Mouse (Mus musculus): ENCODE measurements around the gene Rab37. TPM values are rescaled to one million over a fixed set of nuclear protein-coding genes. Genes with fewer than 3 reads are reported as not detected.

Rab37 gene
- total and polyA plus RNA-seq, 2 experiments from 2014 or later: 0.67 to 0.93 TPM

GRCm38 (mm10) chr11:115157933-115158719 lies 66.9 kb downstream of the Rab37 start:
- Histone ChIP-seq H3K36me3 (ENCODE audit: insufficient read depth, low read length) (no peaks in the 10 kb centered on the region), H3K4me2 (ENCODE audit: low read depth, low read length, poor library complexity, severe bottlenecking) (no peak overlapping the region), H3K9me3 (ENCODE audit: low read length) (no peaks in the 10 kb centered on the region), H3K4me1 (ENCODE audit: insufficient read depth, low read length) (peaks cover 2% of the 10 kb centered on the region; the same call in 1 of the 2 replicates), H3K27ac (ENCODE audit: low read depth, low read length) (no peak overlapping the region), H3K9ac (replicated peaks; ENCODE audit: low read length, poor library complexity, severe bottlenecking) (no peak overlapping the region), H3K4me3 (ENCODE audit: low read depth, low read length) (no peak overlapping the region), H3K27me3 (ENCODE audit: insufficient read depth, low read length) (peaks cover 41% of the 10 kb centered on the region)
- no peak for ATAC-seq (ENCODE audit: low FRiP score)
- no peak for TF ChIP-seq CTCF (IDR thresholded peaks at IDR 0.05)
- WGBS: 36% methylated on average over 12 of the region's 12 CpGs
- DNase-seq (ENCODE audit: low spot score): no peak

DNA sequence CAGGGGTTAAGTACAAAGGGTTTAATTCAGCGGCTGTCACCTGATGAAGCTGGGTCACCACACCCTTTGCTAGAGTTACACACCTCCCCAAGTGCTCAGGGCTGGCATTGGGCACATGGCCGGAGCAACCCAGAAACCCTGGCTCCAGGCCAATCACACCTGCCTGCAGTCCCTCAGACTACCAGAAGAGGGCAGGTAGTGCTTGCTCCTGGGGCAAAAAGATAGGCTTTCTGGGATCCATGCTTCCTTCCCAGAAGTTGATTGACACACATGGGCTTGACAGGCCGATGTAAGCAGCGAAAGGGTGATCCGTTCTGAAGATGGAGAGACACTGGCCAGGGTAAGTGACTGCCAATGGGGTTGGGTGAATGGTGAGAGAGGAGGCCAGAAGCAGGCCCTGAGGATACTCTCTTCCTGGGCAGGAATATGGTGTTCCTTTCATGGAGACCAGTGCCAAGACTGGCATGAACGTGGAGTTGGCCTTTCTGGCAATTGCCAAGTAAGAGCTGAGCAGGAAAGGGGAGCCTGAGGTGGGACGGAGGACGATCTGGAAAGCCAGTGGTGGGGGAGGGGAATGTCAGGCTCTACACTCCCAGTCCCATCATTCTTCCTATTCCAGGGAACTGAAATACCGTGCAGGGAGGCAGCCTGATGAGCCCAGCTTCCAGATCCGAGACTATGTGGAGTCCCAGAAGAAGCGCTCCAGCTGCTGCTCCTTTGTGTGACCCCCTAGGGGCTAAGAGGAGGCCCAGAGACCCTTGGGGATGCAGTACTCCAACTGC lies 69.0 kb downstream of the Rab37 start:
- no peak overlapping the region for H3K9ac ChIP-seq (replicated peaks; ENCODE audit: low read length, poor library complexity, severe bottlenecking)
- H3K4me2 ChIP-seq (ENCODE audit: low read depth, low read length, poor library complexity, severe bottlenecking): no peak overlapping the region
- peak; percentile 74 for TF ChIP-seq CTCF (IDR thresholded peaks at IDR 0.05)
- peaks cover 34% of the 10 kb centered on the region for H3K27me3 ChIP-seq (ENCODE audit: insufficient read depth, low read length)
- H3K9me3 ChIP-seq (ENCODE audit: low read length): no peaks in the 10 kb centered on the region
- H3K4me1 ChIP-seq (ENCODE audit: insufficient read depth, low read length): peaks cover 4% of the 10 kb centered on the region; the same call in 1 of the 2 replicates
- H3K36me3 ChIP-seq (ENCODE audit: insufficient read depth, low read length): no peaks in the 10 kb centered on the region
- no peak overlapping the region for H3K4me3 ChIP-seq (ENCODE audit: low read depth, low read length)
- ATAC-seq (ENCODE audit: low FRiP score) (no peak), DNase-seq (ENCODE audit: low spot score) (peak; percentile 28)
- H3K27ac ChIP-seq (ENCODE audit: low read depth, low read length): no peak overlapping the region
- WGBS: 51% methylated on average over 11 of the region's 11 CpGs

- peak; percentile 71 for DNase-seq (ENCODE audit: low spot score)
- Histone ChIP-seq H3K4me2 (ENCODE audit: low read depth, low read length, poor library complexity, severe bottlenecking) (no peak overlapping the region), H3K27me3 (ENCODE audit: insufficient read depth, low read length) (peaks cover 31% of the 10 kb centered on the region), H3K4me3 (ENCODE audit: low read depth, low read length) (no peak overlapping the region), H3K9me3 (ENCODE audit: low read length) (no peaks in the 10 kb centered on the region), H3K9ac (replicated peaks; ENCODE audit: low read length, poor library complexity, severe bottlenecking) (no peak overlapping the region), H3K27ac (ENCODE audit: low read depth, low read length) (no peak overlapping the region), H3K4me1 (ENCODE audit: insufficient read depth, low read length) (peaks cover 4% of the 10 kb centered on the region; the same call in 1 of the 2 replicates), H3K36me3 (ENCODE audit: insufficient read depth, low read length) (no peaks in the 10 kb centered on the region)
- ATAC-seq (ENCODE audit: low FRiP score): no peak
- 30% methylated on average over 10 of the region's 10 CpGs for WGBS
- peak; percentile 78 for TF ChIP-seq CTCF (IDR thresholded peaks at IDR 0.05)
Measured at GRCm38 (mm10) chr11:115160883-115161577, 69.8 kb downstream of the Rab37 start.

DNA sequence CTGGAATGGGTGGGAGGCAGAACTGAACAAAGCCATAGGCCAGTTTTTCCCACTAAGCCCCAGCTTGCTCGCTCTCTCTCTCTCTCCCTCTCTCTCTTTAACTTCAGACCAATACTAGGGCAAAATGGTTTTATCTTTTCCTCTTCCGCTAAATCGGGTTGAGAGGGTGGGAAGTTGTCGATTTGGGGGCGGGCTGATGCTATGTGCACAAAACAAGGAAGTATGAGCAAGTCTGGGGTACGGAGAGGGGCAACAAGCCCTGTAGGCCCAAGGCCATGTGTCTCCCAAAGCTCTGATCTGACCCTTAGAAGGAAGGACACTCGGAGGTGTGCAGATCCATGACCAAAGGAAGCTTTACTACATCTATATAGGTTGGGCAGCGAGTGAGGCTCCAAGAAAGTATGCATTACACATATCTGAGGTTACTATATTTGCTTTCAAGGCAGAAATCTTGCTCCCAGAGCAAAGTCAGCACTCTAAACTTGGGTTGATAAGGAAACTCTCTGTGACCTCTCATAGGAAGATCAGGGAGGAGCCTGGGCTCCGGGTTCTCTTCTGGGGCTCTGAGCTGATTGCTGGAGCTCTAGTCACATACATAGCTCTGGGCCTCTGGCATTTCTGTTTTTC lies 70.5 kb downstream of the Rab37 start:
- Histone ChIP-seq H3K36me3 (ENCODE audit: insufficient read depth, low read length) (no peaks in the 10 kb centered on the region), H3K9me3 (ENCODE audit: low read length) (no peaks in the 10 kb centered on the region), H3K4me2 (ENCODE audit: low read depth, low read length, poor library complexity, severe bottlenecking) (no peak overlapping the region), H3K27ac (ENCODE audit: low read depth, low read length) (no peak overlapping the region), H3K27me3 (ENCODE audit: insufficient read depth, low read length) (peaks cover 31% of the 10 kb centered on the region), H3K4me1 (ENCODE audit: insufficient read depth, low read length) (peaks cover 4% of the 10 kb centered on the region; the same call in 1 of the 2 replicates), H3K4me3 (ENCODE audit: low read depth, low read length) (no peak overlapping the region), H3K9ac (replicated peaks; ENCODE audit: low read length, poor library complexity, severe bottlenecking) (no peak overlapping the region)
- TF ChIP-seq CTCF (IDR thresholded peaks at IDR 0.05): no peak
- DNase-seq (ENCODE audit: low spot score) (no peak), ATAC-seq (ENCODE audit: low FRiP score) (no peak)
- WGBS: 62% methylated on average over 9 of the region's 9 CpGs

GRCm38 (mm10) chr11:115162205-115162601 lies 71.0 kb downstream of the Rab37 start:
- WGBS: 27% methylated on average over 9 of the region's 9 CpGs
- H3K4me3 ChIP-seq (ENCODE audit: low read depth, low read length): peak overlapping the region; percentile 49; the same call in 1 of the 2 replicates

More at GRCm38 (mm10) chr11:115162205-115162601, 71.0 kb downstream of the Rab37 start:
- Histone ChIP-seq H3K27me3 (ENCODE audit: insufficient read depth, low read length) (peaks cover 27% of the 10 kb centered on the region), H3K9me3 (ENCODE audit: low read length) (no peaks in the 10 kb centered on the region), H3K4me2 (ENCODE audit: low read depth, low read length, poor library complexity, severe bottlenecking) (peak overlapping the region; percentile 55), H3K9ac (replicated peaks; ENCODE audit: low read length, poor library complexity, severe bottlenecking) (no peak overlapping the region), H3K36me3 (ENCODE audit: insufficient read depth, low read length) (no peaks in the 10 kb centered on the region), H3K4me1 (ENCODE audit: insufficient read depth, low read length) (peaks cover 4% of the 10 kb centered on the region; the same call in 1 of the 2 replicates), H3K27ac (ENCODE audit: low read depth, low read length) (no peak overlapping the region; the same call in 1 of the 2 replicates)
- no peak for ATAC-seq (ENCODE audit: low FRiP score)
- no peak for TF ChIP-seq CTCF (IDR thresholded peaks at IDR 0.05)
- no peak for DNase-seq (ENCODE audit: low spot score)
